Mouse (Mus musculus) megakaryocyte, embryonic 14.5 days (primary cell): ENCODE measurements around the gene Tas2r143.

Experiments
- FLI1 ChIP-seq: IDR thresholded peaks from 2 replicates; pipeline ENCODE4 v1.6.1; 2012; ENCODE audit warnings: low read length, inconsistent platforms, mixed read lengths
- GATA1 ChIP-seq: IDR thresholded peaks from 3 replicates; pipeline ENCODE4 v1.6.1; 2012; ENCODE audit warnings: mixed read lengths, low read length, inconsistent platforms, borderline replicate concordance

DNA sequence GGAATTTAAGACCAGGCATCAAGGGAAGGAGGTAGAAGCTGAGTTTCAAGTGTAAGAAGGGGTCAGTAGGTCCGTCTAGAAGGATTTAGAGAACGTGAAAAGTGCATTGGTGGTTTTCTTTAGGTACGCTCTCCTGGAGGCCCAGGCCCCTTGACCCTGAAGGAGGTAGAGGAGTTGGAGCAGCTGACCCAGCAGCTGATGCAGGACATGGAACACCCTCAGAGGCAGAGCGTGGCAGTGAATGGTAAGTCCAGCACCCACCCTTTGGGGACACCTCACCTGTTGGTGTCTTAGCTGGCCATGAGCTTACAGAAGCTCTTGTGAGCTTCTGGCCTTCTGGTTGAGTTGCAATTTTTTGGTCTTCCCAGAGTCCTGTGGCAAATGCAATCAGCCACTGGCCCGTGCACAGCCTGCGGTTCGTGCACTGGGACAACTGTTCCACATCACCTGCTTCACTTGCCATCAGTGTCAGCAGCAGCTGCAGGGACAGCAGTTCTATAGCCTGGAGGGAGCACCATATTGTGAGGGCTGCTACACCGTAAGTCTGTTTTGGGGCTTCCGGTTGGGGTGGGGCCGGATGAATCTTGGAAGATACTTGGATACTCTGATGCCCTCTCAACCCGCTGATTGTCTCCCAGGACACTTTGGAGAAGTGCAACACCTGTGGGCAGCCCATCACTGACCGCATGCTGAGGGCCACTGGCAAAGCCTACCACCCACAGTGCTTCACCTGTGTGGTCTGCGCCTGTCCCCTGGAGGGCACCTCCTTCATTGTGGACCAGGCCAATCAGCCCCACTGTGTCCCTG, 44.0 kb upstream of the Tas2r143 start:
- TF ChIP-seq GATA1 (no peak), FLI1 (no peak)
